Mouse (Mus musculus) kidney, adult 2 months (tissue): ENCODE data around the gene Snapc3.

ENCODE experiments used
- CTCF ChIP-seq: fragments of 200-500 bp; conservative IDR thresholded peaks from 2 replicates; pipeline ENCODE4 v1.5.1; 2011; ENCODE audit warnings: low read depth, mild to moderate bottlenecking, control low read depth, low read length, moderate library complexity, mixed read lengths; ENCODE audit not compliant: insufficient read depth, insufficient read length
- POLR2A ChIP-seq: fragments of 200-500 bp; IDR thresholded peaks from one replicate; pipeline ENCODE4 v1.6.1; 2011; ENCODE audit warnings: low read depth, low read length, control low read depth

GRCm38 (mm10) chr4:83401712-83402111 is 15.8 kb upstream of the Snapc3 start:
- TF ChIP-seq CTCF (no peak), POLR2A (no peak)
